Mouse (Mus musculus): ENCODE data around the gene Heatr5a.

- TF ChIP-seq MAFK (IDR thresholded peaks at IDR 0.05; ENCODE audit: insufficient read depth, low read depth, low read length): no peak
- no peak for TF ChIP-seq ZC3H11A (IDR thresholded peaks at IDR 0.05; ENCODE audit: borderline replicate concordance, low read depth, low read length)
Measured at GRCm38 (mm10) chr12:51881775-51882174, 89.3 kb downstream of the Heatr5a start.
